Mouse (Mus musculus): ENCODE data around the gene Trim65.

DNA sequence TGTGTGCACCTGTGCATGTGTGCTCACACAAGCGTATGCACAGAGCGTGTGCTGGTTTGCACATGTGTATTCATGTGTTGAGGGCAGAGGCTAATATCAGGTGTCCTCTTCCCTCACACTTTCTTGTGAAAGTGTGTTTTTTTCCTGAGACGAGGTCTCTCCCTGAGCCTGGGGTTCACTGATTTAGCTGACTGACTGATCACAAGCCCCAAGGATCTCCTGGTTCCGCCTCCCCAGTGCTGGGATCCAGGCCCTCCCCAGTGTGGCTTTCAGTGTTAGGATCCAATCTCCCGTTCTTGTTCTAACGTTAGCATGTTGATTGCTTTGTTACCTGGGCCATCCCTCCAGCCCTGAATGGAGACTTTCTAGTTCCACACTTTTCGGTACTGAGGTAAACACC lies 30.1 kb downstream of the Trim65 start:
- TF ChIP-seq POLR2A (IDR thresholded peaks at IDR 0.05; ENCODE audit: borderline replicate concordance, control insufficient read depth, low read depth, low read length) = no peak
- no peak for TF ChIP-seq CTCF (IDR thresholded peaks at IDR 0.05; ENCODE audit: control insufficient read depth, insufficient read depth, low read length)

Measured in bone marrow, adult 2 months (tissue).